Mouse (Mus musculus): ENCODE measurements around the gene Lipc.

- TF ChIP-seq CTCF (IDR thresholded peaks at IDR 0.05; ENCODE audit: borderline replicate concordance, control insufficient read depth, extremely low read depth, insufficient read depth, low read length, poor library complexity) (no peak), POLR2A (IDR thresholded peaks at IDR 0.05; ENCODE audit: control insufficient read depth, extremely low read depth, insufficient read depth, low read length, poor library complexity) (no peak)
These were observed 21.4 kb downstream of the Lipc start for GRCm38 (mm10) chr9:70930641-70931020.

All from thymus, adult 2 months (tissue).